Mouse (Mus musculus): ENCODE data around the gene Nxn. TPM values are rescaled to one million over a fixed set of nuclear protein-coding genes. Genes with fewer than 3 reads are reported as not detected.

Gene Nxn
- polyA plus RNA-seq, 1 experiment, result 51.7 TPM

GRCm38 (mm10) chr11:76349833-76350232 is 49.1 kb downstream of the Nxn start:
- Histone ChIP-seq H3K27me3 (ENCODE audit: control insufficient read depth, insufficient read depth, low read length, poor library complexity, severe bottlenecking) (no peaks in the 10 kb centered on the region), H3K4me3 (ENCODE audit: low read depth, low read length) (no peak overlapping the region), H3K27ac (ENCODE audit: insufficient read depth, low read length) (peak overlapping the region; percentile 0; the same call in 1 of the 2 replicates), H3K9me3 (replicated peaks; ENCODE audit: control insufficient read depth, insufficient read depth, low read length, poor library complexity, severe bottlenecking) (no peaks in the 10 kb centered on the region), H3K9ac (ENCODE audit: low read depth, poor library complexity, severe bottlenecking) (peak overlapping the region; percentile 71), H3K4me1 (ENCODE audit: control insufficient read depth, insufficient read depth, low read length) (peaks cover 12% of the 10 kb centered on the region), H3K36me3 (ENCODE audit: control insufficient read depth, insufficient read depth, low read length, poor library complexity, severe bottlenecking) (no peaks in the 10 kb centered on the region)
- no peak for TF ChIP-seq POLR2A (IDR thresholded peaks at IDR 0.05; ENCODE audit: insufficient read depth, low read length)
- TF ChIP-seq CTCF (IDR thresholded peaks at IDR 0.05; ENCODE audit: low read depth, low read length), result no peak
- TF ChIP-seq EP300 (IDR thresholded peaks at IDR 0.05; ENCODE audit: insufficient read depth, low read depth, low read length), result no peak

DNA sequence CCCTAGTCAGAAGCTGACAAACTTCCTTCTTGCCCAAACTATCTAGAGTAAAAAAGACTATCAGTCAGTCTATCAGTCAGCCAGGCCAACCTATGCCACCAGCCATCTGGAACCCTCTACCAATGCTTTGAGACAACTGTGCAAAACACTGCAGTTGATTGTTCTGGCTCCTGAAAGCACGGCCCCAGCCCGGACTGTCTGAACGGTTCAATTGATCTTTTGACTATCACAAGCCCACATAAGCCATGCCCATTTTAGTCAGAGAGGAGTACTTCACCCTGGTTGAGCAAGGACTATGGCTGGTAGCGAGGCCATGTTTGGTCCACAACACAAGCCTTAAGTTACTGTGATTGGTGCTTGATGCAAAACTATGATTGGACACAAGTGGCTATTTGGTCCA is 51.4 kb downstream of the Nxn start:
- H3K27me3 ChIP-seq (ENCODE audit: control insufficient read depth, insufficient read depth, low read length, poor library complexity, severe bottlenecking), result no peaks in the 10 kb centered on the region
- H3K9ac ChIP-seq (ENCODE audit: low read depth, poor library complexity, severe bottlenecking), result no peak overlapping the region
- H3K36me3 ChIP-seq (ENCODE audit: control insufficient read depth, insufficient read depth, low read length, poor library complexity, severe bottlenecking), result no peaks in the 10 kb centered on the region
- H3K9me3 ChIP-seq (replicated peaks; ENCODE audit: control insufficient read depth, insufficient read depth, low read length, poor library complexity, severe bottlenecking), result no peaks in the 10 kb centered on the region
- peaks cover 10% of the 10 kb centered on the region for H3K4me1 ChIP-seq (ENCODE audit: control insufficient read depth, insufficient read depth, low read length)
- H3K27ac ChIP-seq (ENCODE audit: insufficient read depth, low read length), result no peak overlapping the region
- no peak for TF ChIP-seq CTCF (IDR thresholded peaks at IDR 0.05; ENCODE audit: low read depth, low read length)
- TF ChIP-seq POLR2A (IDR thresholded peaks at IDR 0.05; ENCODE audit: insufficient read depth, low read length), result no peak
- TF ChIP-seq EP300 (IDR thresholded peaks at IDR 0.05; ENCODE audit: insufficient read depth, low read depth, low read length), result no peak
- no peak overlapping the region for H3K4me3 ChIP-seq (ENCODE audit: low read depth, low read length)

GRCm38 (mm10) chr11:76343031-76343430 is 55.9 kb downstream of the Nxn start:
- TF ChIP-seq POLR2A (IDR thresholded peaks at IDR 0.05; ENCODE audit: insufficient read depth, low read length) (no peak), EP300 (IDR thresholded peaks at IDR 0.05; ENCODE audit: insufficient read depth, low read depth, low read length) (no peak), CTCF (IDR thresholded peaks at IDR 0.05; ENCODE audit: low read depth, low read length) (no peak)
- Histone ChIP-seq H3K27me3 (ENCODE audit: control insufficient read depth, insufficient read depth, low read length, poor library complexity, severe bottlenecking) (no peaks in the 10 kb centered on the region), H3K9ac (ENCODE audit: low read depth, poor library complexity, severe bottlenecking) (no peak overlapping the region), H3K4me3 (ENCODE audit: low read depth, low read length) (no peak overlapping the region), H3K27ac (ENCODE audit: insufficient read depth, low read length) (no peak overlapping the region), H3K36me3 (ENCODE audit: control insufficient read depth, insufficient read depth, low read length, poor library complexity, severe bottlenecking) (no peaks in the 10 kb centered on the region), H3K9me3 (replicated peaks; ENCODE audit: control insufficient read depth, insufficient read depth, low read length, poor library complexity, severe bottlenecking) (no peaks in the 10 kb centered on the region), H3K4me1 (ENCODE audit: control insufficient read depth, insufficient read depth, low read length) (no peaks in the 10 kb centered on the region)

GRCm38 (mm10) chr11:76341884-76342645 is 56.9 kb downstream of the Nxn start:
- no peak for TF ChIP-seq EP300 (IDR thresholded peaks at IDR 0.05; ENCODE audit: insufficient read depth, low read depth, low read length)
- no peak for TF ChIP-seq POLR2A (IDR thresholded peaks at IDR 0.05; ENCODE audit: insufficient read depth, low read length)
- TF ChIP-seq CTCF (IDR thresholded peaks at IDR 0.05; ENCODE audit: low read depth, low read length), result no peak
- Histone ChIP-seq H3K27me3 (ENCODE audit: control insufficient read depth, insufficient read depth, low read length, poor library complexity, severe bottlenecking) (no peaks in the 10 kb centered on the region), H3K27ac (ENCODE audit: insufficient read depth, low read length) (no peak overlapping the region), H3K9me3 (replicated peaks; ENCODE audit: control insufficient read depth, insufficient read depth, low read length, poor library complexity, severe bottlenecking) (no peaks in the 10 kb centered on the region), H3K9ac (ENCODE audit: low read depth, poor library complexity, severe bottlenecking) (no peak overlapping the region), H3K4me3 (ENCODE audit: low read depth, low read length) (no peak overlapping the region), H3K36me3 (ENCODE audit: control insufficient read depth, insufficient read depth, low read length, poor library complexity, severe bottlenecking) (no peaks in the 10 kb centered on the region), H3K4me1 (ENCODE audit: control insufficient read depth, insufficient read depth, low read length) (no peaks in the 10 kb centered on the region)

DNA sequence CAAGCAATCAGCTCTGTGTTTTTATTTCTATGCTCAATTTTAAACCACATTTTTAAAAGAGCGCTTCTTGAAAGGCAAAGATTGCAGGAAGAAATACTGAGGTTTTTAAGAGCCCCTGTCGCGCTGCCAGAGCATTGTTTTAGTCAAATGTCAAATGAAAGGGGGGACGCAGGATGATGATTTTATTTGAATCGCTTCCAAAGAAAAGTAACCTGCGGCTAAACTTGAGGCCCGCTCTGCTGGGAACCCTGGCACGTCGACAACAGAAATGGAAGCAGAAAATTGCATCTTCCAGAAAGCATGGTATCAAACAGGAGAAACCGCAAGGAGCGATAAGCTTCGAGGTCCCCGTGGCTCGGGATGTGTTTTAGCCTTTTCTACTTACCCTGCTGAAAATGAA is 57.8 kb downstream of the Nxn start:
- Histone ChIP-seq H3K4me3 (ENCODE audit: low read depth, low read length) (no peak overlapping the region), H3K36me3 (ENCODE audit: control insufficient read depth, insufficient read depth, low read length, poor library complexity, severe bottlenecking) (no peaks in the 10 kb centered on the region), H3K4me1 (ENCODE audit: control insufficient read depth, insufficient read depth, low read length) (no peaks in the 10 kb centered on the region), H3K9ac (ENCODE audit: low read depth, poor library complexity, severe bottlenecking) (no peak overlapping the region), H3K27me3 (ENCODE audit: control insufficient read depth, insufficient read depth, low read length, poor library complexity, severe bottlenecking) (no peaks in the 10 kb centered on the region), H3K27ac (ENCODE audit: insufficient read depth, low read length) (no peak overlapping the region), H3K9me3 (replicated peaks; ENCODE audit: control insufficient read depth, insufficient read depth, low read length, poor library complexity, severe bottlenecking) (no peaks in the 10 kb centered on the region)
- TF ChIP-seq POLR2A (IDR thresholded peaks at IDR 0.05; ENCODE audit: insufficient read depth, low read length), result no peak
- no peak for TF ChIP-seq EP300 (IDR thresholded peaks at IDR 0.05; ENCODE audit: insufficient read depth, low read depth, low read length)
- no peak for TF ChIP-seq CTCF (IDR thresholded peaks at IDR 0.05; ENCODE audit: low read depth, low read length)

DNA sequence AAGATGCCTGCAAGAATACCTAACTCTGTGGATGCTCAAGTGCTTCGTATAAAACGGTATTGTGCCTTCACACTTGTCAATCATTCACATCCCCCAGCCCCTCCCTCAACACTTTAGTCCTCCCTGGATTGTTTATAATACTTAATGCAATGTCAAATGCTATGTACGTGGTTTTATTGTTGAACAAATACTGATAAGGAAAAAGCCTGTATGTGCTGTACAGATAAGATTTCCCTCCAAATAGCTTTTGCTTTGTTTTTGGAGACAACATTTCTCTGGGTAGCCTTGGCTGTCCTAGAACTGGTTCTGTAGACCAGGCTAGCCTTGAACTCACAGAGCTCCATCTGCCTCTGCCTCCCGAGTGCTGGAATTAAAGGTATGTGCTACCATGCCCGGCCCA is 59.1 kb downstream of the Nxn start:
- Histone ChIP-seq H3K27me3 (ENCODE audit: control insufficient read depth, insufficient read depth, low read length, poor library complexity, severe bottlenecking) (no peaks in the 10 kb centered on the region), H3K4me1 (ENCODE audit: control insufficient read depth, insufficient read depth, low read length) (no peaks in the 10 kb centered on the region), H3K27ac (ENCODE audit: insufficient read depth, low read length) (no peak overlapping the region), H3K9ac (ENCODE audit: low read depth, poor library complexity, severe bottlenecking) (no peak overlapping the region), H3K36me3 (ENCODE audit: control insufficient read depth, insufficient read depth, low read length, poor library complexity, severe bottlenecking) (no peaks in the 10 kb centered on the region), H3K4me3 (ENCODE audit: low read depth, low read length) (no peak overlapping the region), H3K9me3 (replicated peaks; ENCODE audit: control insufficient read depth, insufficient read depth, low read length, poor library complexity, severe bottlenecking) (no peaks in the 10 kb centered on the region)
- TF ChIP-seq EP300 (IDR thresholded peaks at IDR 0.05; ENCODE audit: insufficient read depth, low read depth, low read length) (no peak), CTCF (IDR thresholded peaks at IDR 0.05; ENCODE audit: low read depth, low read length) (no peak), POLR2A (IDR thresholded peaks at IDR 0.05; ENCODE audit: insufficient read depth, low read length) (no peak)

All from ES-Bruce4 (cell line).